Mouse (Mus musculus): ENCODE measurements at regions not wholly inside any gene's neighbourhood (a gene's known extent, or its start where the extent isn't known, plus 50 kb on each side); places are given as distances from the start of the nearest gene placed in this dataset.

GRCm38 (mm10) chr10:115901070-115901469 is 84.4 kb downstream of the Tspan8 start:
- no peak overlapping the region for H3K9ac ChIP-seq (ENCODE audit: low read depth, low read length)
- no peak overlapping the region for H3K4me2 ChIP-seq (replicated peaks; ENCODE audit: low read depth, low read length)
- H3K36me3 ChIP-seq (ENCODE audit: control insufficient read depth, insufficient read depth, low read length) = no peaks in the 10 kb centered on the region
- no peaks in the 10 kb centered on the region for H3K4me1 ChIP-seq (ENCODE audit: control insufficient read depth, insufficient read depth, low read length)
- WGBS = 38% methylated on average over 11 of the region's 11 CpGs
- H3K4me3 ChIP-seq (ENCODE audit: low read length) = no peak overlapping the region
- H3K27ac ChIP-seq (ENCODE audit: low read depth, low read length) = no peak overlapping the region
- H3K27me3 ChIP-seq (ENCODE audit: control insufficient read depth, insufficient read depth, low read length) = no peaks in the 10 kb centered on the region
- ATAC-seq (ENCODE audit: low FRiP score, low TSS enrichment) = peak; percentile 46; the same call in 1 of the 2 replicates
- H3K9me3 ChIP-seq (ENCODE audit: control insufficient read depth, low read length) = no peaks in the 10 kb centered on the region

GRCm38 (mm10) chr10:115903049-115903448 is 86.4 kb downstream of the Tspan8 start:
- Histone ChIP-seq H3K9me3 (ENCODE audit: control insufficient read depth, low read length) (no peaks in the 10 kb centered on the region), H3K27ac (ENCODE audit: low read depth, low read length) (no peak overlapping the region), H3K27me3 (ENCODE audit: control insufficient read depth, insufficient read depth, low read length) (no peaks in the 10 kb centered on the region), H3K4me2 (replicated peaks; ENCODE audit: low read depth, low read length) (no peak overlapping the region), H3K4me1 (ENCODE audit: control insufficient read depth, insufficient read depth, low read length) (no peaks in the 10 kb centered on the region), H3K4me3 (ENCODE audit: low read length) (no peak overlapping the region), H3K9ac (ENCODE audit: low read depth, low read length) (no peak overlapping the region), H3K36me3 (ENCODE audit: control insufficient read depth, insufficient read depth, low read length) (no peaks in the 10 kb centered on the region)
- ATAC-seq (ENCODE audit: low FRiP score, low TSS enrichment) = no peak
- 72% methylated on average over 2 of the region's 2 CpGs for WGBS

GRCm38 (mm10) chr10:115921032-115921431 is 97.0 kb upstream of the Ptprr start:
- 86% methylated on average over 6 of the region's 6 CpGs for WGBS
- Histone ChIP-seq H3K27ac (ENCODE audit: low read depth, low read length) (no peak overlapping the region), H3K27me3 (ENCODE audit: control insufficient read depth, insufficient read depth, low read length) (no peaks in the 10 kb centered on the region), H3K36me3 (ENCODE audit: control insufficient read depth, insufficient read depth, low read length) (no peaks in the 10 kb centered on the region), H3K9ac (ENCODE audit: low read depth, low read length) (no peak overlapping the region), H3K4me2 (replicated peaks; ENCODE audit: low read depth, low read length) (no peak overlapping the region), H3K4me1 (ENCODE audit: control insufficient read depth, insufficient read depth, low read length) (no peaks in the 10 kb centered on the region), H3K9me3 (ENCODE audit: control insufficient read depth, low read length) (no peaks in the 10 kb centered on the region), H3K4me3 (ENCODE audit: low read length) (no peak overlapping the region)
- ATAC-seq (ENCODE audit: low FRiP score, low TSS enrichment) = no peak

All from kidney, embryonic 14.5 days (tissue).